In the genomic region with DNA sequence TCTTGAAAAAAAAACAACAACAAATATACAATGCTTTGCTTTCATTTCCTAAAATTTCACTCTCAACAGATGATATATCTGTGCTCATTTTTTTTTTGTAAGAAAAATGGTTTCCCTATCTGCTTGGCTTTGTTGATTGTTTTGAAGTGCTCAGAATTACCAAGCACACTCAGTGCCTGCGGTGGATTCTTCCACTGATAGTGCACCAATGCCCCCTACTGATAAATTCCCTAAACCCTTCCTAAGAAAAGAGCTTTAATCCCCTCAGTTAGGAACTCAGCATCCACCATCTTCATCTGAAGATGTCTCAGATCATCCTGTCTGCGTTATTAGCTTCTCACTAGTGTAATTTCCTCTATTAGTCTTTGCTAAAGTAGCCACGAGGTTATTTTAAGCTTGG, we compare ENCODE assay signal across 11 mouse cellular contexts.
A peak's percentile ranks its signal among the peaks of the same experiment; 100 is the strongest.
DNase-seq lines count a peak whose midpoint lies in the region; ATAC-seq lines count a peak whose summit lies in the region.
"Had no signal": no experiment of that assay in that cellular context is flagged by ENCODE, and none has a peak within 500 bp of the region (broad histone marks: within the 10 kb centered on the region; RNA-seq: fewer than 3 reads in every experiment).

No protein-coding gene starts in this region.

- H3K4me3 ChIP-seq in kidney, embryonic 15.5 days (replicated peaks) = no peak overlapping the region
- H3K4me3 ChIP-seq: myocyte had no signal

- H3K9ac ChIP-seq in kidney, embryonic 15.5 days = no peak overlapping the region

- no peak overlapping the region for H3K4me2 ChIP-seq in kidney, embryonic 15.5 days

- peak; percentile 39 to 46 for DNase-seq in cerebellum, postnatal 10 days
- no peak for DNase-seq in cerebellum, adult 11-12 months
- DNase-seq in kidney, postnatal 14 days = peak; percentile 20
- DNase-seq in Muller cell, postnatal 12 days (ENCODE audit: inconsistent ontology term) = peak; percentile 30
- DNase-seq in layer of hippocampus, adult 9-11 months = peak; percentile 4
- DNase-seq in urinary bladder, postnatal 25 days (ENCODE audit: low spot score) = no peak
- no peak for DNase-seq in heart, adult 8-10 months (ENCODE audit: low spot score)
- DNase-seq: B cell, adult 2 months; thymus, postnatal 25 days had no signal

- WGBS in kidney, embryonic 15.5 days = 19% methylated on average over 3 of the region's 3 CpGs

- no peak for ATAC-seq in kidney, embryonic 15.5 days (replicated peaks; ENCODE audit: low FRiP score)

- no peak overlapping the region for H3K27ac ChIP-seq in kidney, embryonic 15.5 days

- no peaks in the 10 kb centered on the region for H3K36me3 ChIP-seq in kidney, embryonic 15.5 days

- no peaks in the 10 kb centered on the region for H3K9me3 ChIP-seq in kidney, embryonic 15.5 days (replicated peaks)

- no peaks in the 10 kb centered on the region for H3K27me3 ChIP-seq in kidney, embryonic 15.5 days

- no peaks in the 10 kb centered on the region for H3K4me1 ChIP-seq in kidney, embryonic 15.5 days

Comparison
In these comparisons a context has a peak if more than half of its experiments do, and no peak if none do; other contexts are left out.
1. DNase-seq: peak in cerebellum, postnatal 10 days (2 of 2), kidney, postnatal 14 days (single experiment), Muller cell, postnatal 12 days (single experiment) and layer of hippocampus, adult 9-11 months (single experiment); none in cerebellum, adult 11-12 months (single experiment), urinary bladder, postnatal 25 days (single experiment) and heart, adult 8-10 months (single experiment).